Mouse (Mus musculus): ENCODE measurements around the gene Il1r1. TPM values are rescaled to one million over a fixed set of nuclear protein-coding genes. Genes with fewer than 3 reads are reported as not detected.

Il1r1 gene
- polyA plus RNA-seq, 1 experiment = 2.1 TPM

DNA sequence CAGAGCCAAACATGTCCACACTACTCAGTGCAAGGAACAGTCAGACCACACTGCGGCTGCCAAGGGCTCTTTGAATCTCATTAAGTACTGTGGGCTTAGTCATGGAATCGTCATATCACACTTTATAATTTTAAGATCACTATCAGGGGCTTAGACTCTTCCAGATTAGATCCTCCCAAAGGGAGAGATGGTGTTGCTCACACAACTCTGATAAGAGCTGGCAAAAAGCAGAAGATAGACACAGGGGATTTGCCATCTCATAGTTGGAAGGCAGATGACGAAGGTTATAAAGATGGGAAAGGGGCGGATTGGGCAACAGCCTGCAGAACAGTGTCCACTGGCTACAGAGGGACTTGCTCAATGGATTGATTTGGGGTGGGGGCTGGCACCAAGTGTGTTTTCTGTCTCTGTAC lies 130.6 kb downstream of the Il1r1 start:
- no peak for DNase-seq (ENCODE audit: low read depth, low spot score)
- 86% methylated on average over 4 of the region's 4 CpGs for WGBS

DNA sequence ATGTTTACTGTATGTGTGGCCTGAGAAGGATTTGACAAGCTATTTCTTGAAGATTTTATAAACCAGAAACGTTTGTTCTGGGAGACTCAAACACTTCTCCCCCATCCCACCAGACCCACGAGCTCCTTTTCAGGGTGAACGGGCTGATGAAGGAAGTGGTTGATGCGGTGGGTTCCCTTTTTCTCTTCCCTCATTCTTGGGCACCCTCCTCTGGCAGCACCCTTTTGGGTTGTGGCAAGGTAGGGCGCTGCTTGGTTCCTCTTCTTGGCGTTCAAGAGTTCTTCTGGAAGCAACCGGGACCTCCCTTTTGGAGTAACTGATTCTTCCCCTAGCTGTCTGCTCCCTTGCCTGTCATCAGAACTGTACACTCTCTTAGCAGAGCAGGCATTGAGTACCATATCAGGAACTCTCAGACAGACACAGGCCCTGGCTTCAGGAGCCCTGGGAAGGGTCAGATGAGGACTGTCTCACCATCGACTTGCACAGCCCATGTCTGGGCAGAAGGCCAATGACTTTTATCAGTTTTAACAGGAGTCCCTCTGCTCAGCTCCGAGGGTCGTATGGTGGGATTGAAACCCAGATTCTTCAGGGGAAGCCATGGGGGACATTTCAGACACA lies 131.1 kb downstream of the Il1r1 start:
- DNase-seq (ENCODE audit: low read depth, low spot score) = no peak
- 59% methylated on average over 10 of the region's 10 CpGs for WGBS

DNA sequence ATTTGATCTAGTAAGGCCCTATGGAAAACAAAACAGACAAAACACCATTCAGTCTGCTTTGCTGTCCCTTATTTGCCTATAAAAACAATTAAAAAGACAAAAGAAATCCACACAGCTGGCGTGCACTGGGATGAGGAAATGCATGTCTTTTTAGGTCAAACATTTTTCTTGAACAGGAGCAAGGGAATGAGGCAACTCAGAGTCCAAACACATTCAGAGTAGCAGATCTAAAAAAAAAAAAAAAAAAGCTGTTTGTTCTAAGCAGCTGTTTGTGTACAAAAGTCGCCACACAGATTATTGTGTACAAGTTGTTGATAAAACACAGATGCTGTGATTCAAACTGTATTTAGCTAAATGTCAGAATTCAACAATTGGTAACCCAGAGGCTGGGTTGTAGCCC lies 133.0 kb downstream of the Il1r1 start:
- DNase-seq (ENCODE audit: low read depth, low spot score) = no peak
- 72% methylated on average over 2 of the region's 2 CpGs for WGBS

DNA sequence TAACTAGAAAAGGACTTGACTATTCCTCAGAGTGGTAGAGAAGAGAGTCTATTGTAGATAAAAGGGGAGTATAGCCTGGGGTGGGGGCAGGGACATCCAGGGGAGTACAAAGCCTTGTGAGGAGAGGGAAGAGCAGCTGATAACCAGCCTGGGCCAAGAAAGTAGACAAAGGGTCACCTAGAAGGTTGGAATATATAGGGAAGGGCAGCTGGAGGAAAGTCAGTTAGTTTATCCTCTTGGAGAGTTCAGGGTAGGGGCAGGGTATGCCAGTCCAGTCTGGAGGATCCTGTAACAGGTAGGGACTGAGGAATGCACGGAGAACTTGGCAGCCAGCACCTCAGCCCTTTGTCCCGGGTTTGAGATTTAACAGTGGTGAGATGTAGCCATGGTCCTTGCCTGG lies 133.5 kb downstream of the Il1r1 start:
- 78% methylated on average over 2 of the region's 2 CpGs for WGBS

DNA sequence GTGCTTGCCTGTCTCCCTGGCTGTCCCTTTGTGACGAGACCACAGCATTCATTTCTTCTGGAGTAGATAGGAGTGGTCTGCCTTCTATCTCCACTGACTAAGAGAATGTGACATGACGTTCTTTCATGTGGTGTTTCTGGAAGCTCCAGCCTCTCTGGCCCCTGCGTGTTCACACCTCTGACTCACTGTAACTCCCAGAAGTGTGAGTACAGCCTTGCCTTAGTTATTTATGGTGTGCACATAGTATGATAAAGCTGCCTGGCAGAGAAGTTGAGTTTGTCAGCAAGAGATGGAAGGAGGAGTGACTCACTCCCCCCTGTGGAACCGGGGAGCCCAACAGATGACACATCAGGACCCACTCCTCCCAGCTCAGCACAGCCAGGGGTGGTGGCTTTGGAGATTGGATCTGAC lies 133.9 kb downstream of the Il1r1 start:
- DNase-seq (ENCODE audit: low read depth, low spot score) = no peak
- WGBS = 73% methylated on average over 4 of the region's 4 CpGs

More for the DNA sequence above, 133.5 kb downstream of the Il1r1 start:
- no peak for DNase-seq (ENCODE audit: low read depth, low spot score)

DNA sequence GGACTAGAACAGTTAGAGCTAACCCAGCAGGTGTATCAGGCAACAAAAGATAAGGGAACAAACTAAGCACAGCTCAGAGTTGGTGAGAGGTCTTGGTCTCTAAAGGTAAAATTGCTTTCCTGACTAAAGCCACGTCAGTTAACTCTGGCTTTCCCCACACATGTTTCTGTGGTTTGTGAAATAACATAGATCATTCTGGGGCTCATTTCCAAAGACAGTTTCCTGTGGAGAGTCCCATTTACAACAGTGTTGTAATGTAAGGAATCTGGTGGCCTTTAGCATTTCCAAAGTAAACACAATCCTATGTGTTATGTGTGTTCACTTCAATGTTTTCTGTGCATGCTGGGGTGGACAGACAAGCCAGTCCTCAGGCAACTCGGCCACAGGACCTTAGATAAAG lies 134.9 kb downstream of the Il1r1 start:
- no peak for DNase-seq (ENCODE audit: low read depth, low spot score)
- 36% methylated on average over 2 of the region's 2 CpGs for WGBS

DNA sequence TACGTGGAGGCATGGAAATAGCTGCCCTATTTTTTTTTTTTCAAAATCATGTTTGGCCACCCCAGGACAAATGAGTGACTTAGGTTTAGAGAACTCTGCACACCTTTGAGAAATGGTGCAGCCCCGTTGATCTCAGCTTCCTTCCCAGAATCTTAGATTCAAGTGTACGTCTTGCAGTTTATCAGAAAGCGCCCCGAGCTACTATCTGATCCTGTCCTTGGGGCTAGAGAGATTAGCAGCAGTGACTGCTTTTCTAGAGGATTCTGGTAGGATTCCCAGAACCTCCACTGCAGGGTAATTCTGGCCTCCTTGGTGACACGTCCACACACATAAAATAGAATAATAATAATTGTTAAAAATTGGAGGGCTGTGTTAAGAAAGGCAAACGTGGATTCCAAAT lies 136.1 kb downstream of the Il1r1 start:
- no peak for DNase-seq (ENCODE audit: low read depth, low spot score)
- WGBS = 77% methylated on average over 7 of the region's 7 CpGs

DNA sequence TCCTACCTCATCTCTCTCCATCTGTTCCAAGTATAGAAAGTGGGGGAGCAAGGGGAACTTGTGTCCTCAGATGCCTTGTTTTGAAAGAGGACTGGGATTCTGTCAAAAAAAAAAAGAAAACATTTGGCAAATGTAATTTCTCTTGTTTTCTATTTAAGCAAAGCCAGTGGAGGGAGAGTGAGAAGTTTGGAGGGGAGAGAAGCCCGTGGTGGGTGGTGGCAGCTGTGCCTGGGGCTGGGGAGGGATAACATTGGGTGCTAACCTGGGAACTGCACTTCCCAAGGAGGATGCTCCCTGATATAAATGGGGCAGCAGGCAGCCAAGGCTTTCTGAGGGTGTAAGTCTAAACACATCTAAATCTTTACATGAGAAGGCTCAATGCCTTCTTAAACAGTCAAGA lies 136.7 kb downstream of the Il1r1 start:
- WGBS = 65% methylated on average over 1 of the region's 1 CpGs

DNA sequence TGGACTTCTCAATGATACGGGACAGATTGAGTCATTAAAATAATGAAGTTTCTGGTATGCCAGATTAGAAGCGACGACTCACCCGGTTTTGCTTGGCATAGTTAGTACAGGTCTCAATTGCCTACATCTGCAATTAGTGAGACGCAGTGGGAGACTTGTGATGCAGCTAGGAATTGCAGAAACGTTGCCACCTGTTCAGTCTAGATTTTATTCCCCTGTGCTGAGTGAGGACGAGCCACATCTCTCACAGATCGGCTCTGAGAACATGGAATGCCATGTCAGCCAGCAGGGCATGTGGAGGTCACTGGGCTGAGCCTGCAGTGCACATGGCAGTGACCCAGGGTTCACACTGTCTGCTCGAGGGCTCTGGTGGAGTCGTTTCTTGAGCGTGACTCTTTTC lies 137.9 kb downstream of the Il1r1 start:
- WGBS = 75% methylated on average over 11 of the region's 11 CpGs
- DNase-seq (ENCODE audit: low read depth, low spot score) = no peak

More for the DNA sequence above, 136.7 kb downstream of the Il1r1 start:
- no peak for DNase-seq (ENCODE audit: low read depth, low spot score)

Other genes with a start within 250 kb of the Il1r1 start
- 1.9 and 2.4 TPM in 2 replicates for gene Il1r2, start 151.0 kb upstream of the Il1r1 start, polyA plus RNA-seq (2012; rRNA removed)
- 1.2 and 2.0 TPM in 2 replicates for gene Il1rl2, start 99.5 kb downstream of the Il1r1 start, polyA plus RNA-seq (2012; rRNA removed)
- 2.1 and 4.7 TPM in 2 replicates for gene Il1rl1, start 204.5 kb downstream of the Il1r1 start, polyA plus RNA-seq (2012; rRNA removed)
- gene Il18r1, start 240.5 kb downstream of the Il1r1 start, polyA plus RNA-seq (2012; rRNA removed) = 0.52 and 1.1 TPM in 2 replicates